Mouse (Mus musculus) testis, adult 2 months (tissue): ENCODE measurements around the gene Hoxa13. TPM values are rescaled to one million over a fixed set of nuclear protein-coding genes. Genes with fewer than 3 reads are reported as not detected.
A peak's percentile ranks its signal among the peaks of the same experiment; 100 is the strongest.

Source experiments
- H3K27ac ChIP-seq: fragments of 200-500 bp; 2 replicates; pipeline ENCODE4 v1.5.1; 2012; ENCODE audit warnings: low read depth, low read length; ENCODE audit not compliant: control insufficient read depth, insufficient read depth
- H3K27me3 ChIP-seq: fragments of 200-500 bp; 2 replicates; pipeline ENCODE4 v1.6.1; 2012; ENCODE audit warnings: mild to moderate bottlenecking, low read length, moderate library complexity; ENCODE audit not compliant: control insufficient read depth, insufficient read depth
- H3K36me3 ChIP-seq: fragments of 200-500 bp; 2 replicates; pipeline ENCODE4 v1.6.1; 2012; ENCODE audit warnings: mild to moderate bottlenecking, low read length; ENCODE audit not compliant: control insufficient read depth, insufficient read depth
- H3K4me1 ChIP-seq: fragments of 200-500 bp; 2 replicates; pipeline ENCODE4 v1.6.1; 2012; ENCODE audit warnings: low read length; ENCODE audit not compliant: control insufficient read depth, insufficient read depth
- H3K4me3 ChIP-seq: fragments of 200-500 bp; 2 replicates; pipeline ENCODE4 v1.5.1; 2012; ENCODE audit warnings: low read depth, mild to moderate bottlenecking, low read length, moderate library complexity, mixed read lengths; ENCODE audit not compliant: control insufficient read depth
- CTCF ChIP-seq: fragments of 200-500 bp; IDR thresholded peaks from 2 replicates; pipeline ENCODE4 v1.5.1; 2012; ENCODE audit warnings: low read depth, mild to moderate bottlenecking, inconsistent platforms, low read length, moderate library complexity; ENCODE audit not compliant: control insufficient read depth, insufficient read depth, insufficient replicate concordance
- POLR2A ChIP-seq: fragments of 200-500 bp; IDR thresholded peaks from 2 replicates; pipeline ENCODE4 v1.6.1; 2012; ENCODE audit warnings: low read depth, mild to moderate bottlenecking, inconsistent platforms, low read length, moderate library complexity; ENCODE audit not compliant: control insufficient read depth
- polyA plus RNA-seq: library from polyadenylated mRNA; depleted of rRNA; stranded (reverse); fragments of >200 nt; gene quantifications from 2 replicates; pipeline ENCODE4 v1.2.3, GENCODE M21; 2012

Hoxa13 gene
- polyA plus RNA-seq, 1 experiment = not detected

DNA sequence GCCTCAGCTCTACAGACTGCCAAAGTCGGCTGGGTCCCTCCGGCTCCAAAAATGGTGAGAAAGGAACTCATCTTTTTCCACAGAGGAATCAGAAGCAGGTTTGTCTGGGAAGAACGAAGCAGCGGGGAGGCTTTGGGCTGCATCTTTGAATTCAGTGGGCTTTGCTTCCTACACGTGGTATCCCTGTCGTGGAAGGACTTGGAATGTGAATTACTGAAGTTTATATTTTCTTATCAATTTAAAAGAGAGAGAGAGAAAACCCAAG lies 2.6 kb upstream of the Hoxa13 start:
- no peak for TF ChIP-seq CTCF
- H3K36me3 ChIP-seq = no peaks in the 10 kb centered on the region
- H3K4me3 ChIP-seq = no peak overlapping the region

DNA sequence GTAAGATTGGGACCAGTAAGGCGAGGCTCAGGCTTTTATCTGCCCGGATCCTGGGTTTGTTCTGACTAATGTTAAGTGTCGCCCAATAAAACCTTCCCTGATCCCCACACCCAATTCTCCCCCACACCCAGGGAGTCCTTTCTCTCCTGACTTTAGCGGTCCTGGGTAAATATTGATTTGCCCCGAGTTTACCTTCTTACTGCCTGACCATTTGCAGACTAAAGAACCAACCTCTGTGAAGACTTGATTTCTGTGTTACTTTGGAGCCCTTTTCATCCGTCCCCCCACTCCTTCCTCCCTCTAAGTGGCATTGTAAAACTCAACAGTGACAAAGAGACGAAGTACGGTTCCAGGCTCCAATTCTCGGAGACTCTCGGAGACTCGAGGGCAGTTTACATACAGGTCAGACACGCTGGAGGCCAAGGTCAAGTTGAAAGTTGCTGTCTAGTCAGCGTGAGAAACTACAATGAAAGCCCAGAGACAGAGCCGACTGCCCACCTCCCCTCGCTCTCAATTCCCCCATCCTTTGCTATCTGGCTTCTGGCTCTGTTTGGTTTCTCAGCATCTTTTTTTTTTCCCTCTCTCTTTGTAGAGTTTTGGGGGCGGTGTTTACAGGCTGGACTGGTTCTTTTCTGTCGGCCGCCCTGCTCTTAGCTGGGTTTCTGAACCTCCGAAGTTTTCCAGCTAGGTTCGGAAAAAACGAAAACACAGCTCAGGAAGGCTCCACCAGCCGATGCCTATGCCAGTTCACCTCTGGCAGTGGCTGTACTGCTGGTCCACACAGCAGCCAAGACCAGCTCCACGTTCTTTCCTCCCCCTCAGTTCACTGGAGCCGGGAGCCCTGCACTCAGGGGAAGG lies 2.0 kb upstream of the Hoxa13 start:
- Histone ChIP-seq H3K36me3 (no peaks in the 10 kb centered on the region), H3K4me3 (no peak overlapping the region), H3K4me1 (peaks cover 10% of the 10 kb centered on the region), H3K27me3 (peaks cover 19% of the 10 kb centered on the region), H3K27ac (no peak overlapping the region)
- no peak for TF ChIP-seq CTCF
- no peak for TF ChIP-seq POLR2A

More for the DNA sequence above, 2.6 kb upstream of the Hoxa13 start:
- no peak overlapping the region for H3K27ac ChIP-seq
- peaks cover 19% of the 10 kb centered on the region for H3K27me3 ChIP-seq
- peaks cover 10% of the 10 kb centered on the region for H3K4me1 ChIP-seq

DNA sequence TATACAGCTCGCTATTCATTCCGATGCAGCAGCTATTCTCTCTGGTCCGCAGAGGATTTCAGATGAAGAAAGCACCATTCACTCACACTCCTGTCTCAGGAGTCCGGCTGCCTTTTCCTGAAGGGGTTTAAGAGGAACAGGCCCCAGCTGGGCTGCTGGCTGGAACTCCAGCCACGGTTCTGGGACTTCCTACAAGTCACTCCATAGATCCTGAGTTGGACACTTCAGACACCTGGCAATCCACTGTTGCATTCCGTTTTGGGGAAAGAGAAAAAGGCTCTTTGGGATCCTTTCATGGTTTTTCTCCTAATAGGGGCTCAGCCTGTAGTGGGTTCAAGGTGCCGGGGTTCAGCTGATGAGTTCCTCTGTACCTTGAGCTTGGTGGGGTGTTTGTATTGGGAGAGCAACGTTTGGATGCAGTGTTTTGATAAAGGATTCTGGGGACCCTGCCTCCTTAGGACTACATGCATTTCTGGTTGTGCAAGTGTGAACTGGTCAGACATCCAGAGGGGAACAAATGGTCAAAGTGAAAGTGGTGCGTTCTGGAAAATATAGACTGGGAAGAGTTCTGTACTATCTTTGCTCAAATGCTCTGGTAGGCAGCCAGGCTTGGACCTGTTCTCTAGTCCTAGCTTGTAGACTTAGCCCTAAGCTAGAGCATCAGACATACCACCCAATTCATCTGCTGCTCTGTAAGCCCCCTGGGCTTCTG lies 1.2 kb upstream of the Hoxa13 start:
- Histone ChIP-seq H3K27me3 (peaks cover 19% of the 10 kb centered on the region), H3K36me3 (no peaks in the 10 kb centered on the region), H3K27ac (no peak overlapping the region), H3K4me1 (peaks cover 10% of the 10 kb centered on the region), H3K4me3 (no peak overlapping the region)
- TF ChIP-seq POLR2A (no peak), CTCF (no peak)

DNA sequence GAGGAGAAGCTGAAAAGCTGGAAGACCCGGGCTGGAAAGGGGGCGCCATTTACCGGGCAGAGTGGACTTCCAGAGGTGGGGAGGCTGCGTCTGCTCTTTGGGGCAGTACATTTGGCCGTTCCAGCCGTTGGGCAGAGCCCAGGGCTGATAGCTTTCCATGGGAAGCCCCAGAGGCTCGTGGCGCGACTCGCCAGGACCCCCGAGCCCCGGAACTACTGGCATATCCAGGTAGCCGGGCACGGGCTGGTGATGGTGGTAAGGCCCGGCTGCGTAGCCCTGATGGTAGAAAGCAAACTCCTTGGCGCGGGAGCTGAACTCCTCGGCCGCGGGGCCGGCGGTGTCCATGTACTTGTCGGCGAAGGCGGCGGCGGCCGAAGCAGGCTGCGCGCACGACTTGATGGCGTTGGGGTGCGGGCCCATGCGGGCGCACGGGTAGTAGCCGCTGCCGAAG lies 844 bp downstream of the Hoxa13 start:
- Histone ChIP-seq H3K4me3 (peak overlapping the region; percentile 39), H3K4me1 (peaks cover 8% of the 10 kb centered on the region), H3K36me3 (no peaks in the 10 kb centered on the region), H3K27me3 (peaks cover 12% of the 10 kb centered on the region), H3K27ac (no peak overlapping the region)
- TF ChIP-seq CTCF = no peak
- TF ChIP-seq POLR2A = no peak

DNA sequence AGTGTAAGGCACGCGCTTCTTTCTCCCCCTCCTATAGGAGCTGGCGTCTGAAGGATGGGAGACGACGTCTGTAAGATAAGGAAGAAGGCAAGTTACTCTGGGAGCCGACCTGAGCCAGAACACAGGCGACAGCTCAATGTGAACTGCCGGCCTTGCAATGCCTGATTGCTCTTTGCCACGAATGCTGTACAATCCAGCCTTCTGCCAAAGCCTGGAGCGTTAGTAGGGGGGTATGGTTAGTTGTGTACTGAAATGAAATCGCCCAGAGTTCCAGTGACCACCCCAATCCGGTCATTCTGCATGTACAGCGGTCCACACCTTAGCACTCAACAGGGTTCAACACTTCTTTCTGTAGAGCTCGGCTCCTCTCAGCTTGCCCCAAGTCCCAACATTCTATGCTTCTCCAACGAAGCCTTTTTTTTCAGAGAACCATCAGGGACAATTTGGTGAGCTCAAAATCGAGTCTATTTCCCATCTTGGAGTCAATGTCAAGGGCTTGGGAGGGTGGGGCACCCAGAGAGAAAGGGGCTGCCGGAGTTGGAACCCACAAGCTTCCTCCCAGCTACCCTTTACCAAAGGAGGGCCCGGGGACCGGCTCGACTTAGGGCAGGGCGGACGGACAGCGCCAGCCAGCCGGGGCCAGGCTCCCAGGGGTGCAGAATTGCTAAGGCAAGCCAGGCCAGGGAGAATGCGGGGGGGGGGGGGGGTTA lies 1.4 kb downstream of the Hoxa13 start:
- H3K27ac ChIP-seq = no peak overlapping the region
- no peaks in the 10 kb centered on the region for H3K36me3 ChIP-seq
- H3K4me3 ChIP-seq = no peak overlapping the region
- TF ChIP-seq CTCF = no peak
- TF ChIP-seq POLR2A = no peak
- peaks cover 12% of the 10 kb centered on the region for H3K27me3 ChIP-seq
- H3K4me1 ChIP-seq = peaks cover 8% of the 10 kb centered on the region

DNA sequence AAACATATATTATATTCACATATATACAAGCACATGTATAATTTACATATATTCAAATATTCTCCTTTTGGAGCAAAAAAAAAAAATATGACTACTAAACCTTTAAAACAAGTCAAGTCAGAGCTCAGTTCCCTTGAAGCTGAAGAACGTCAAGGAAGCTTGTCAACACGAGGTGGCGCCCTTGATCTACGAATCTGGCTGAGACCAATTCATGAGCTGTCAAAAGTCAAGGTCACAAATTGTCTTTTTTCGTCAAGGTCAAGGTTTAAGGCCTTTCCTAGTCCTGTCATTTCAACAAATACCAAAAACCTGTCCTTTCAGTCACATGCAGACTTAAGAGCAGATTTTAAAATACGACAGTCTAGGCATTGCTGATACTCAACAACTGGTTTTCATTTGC lies 3.7 kb downstream of the Hoxa13 start:
- no peaks in the 10 kb centered on the region for H3K36me3 ChIP-seq
- no peak overlapping the region for H3K4me3 ChIP-seq
- peaks cover 18% of the 10 kb centered on the region for H3K4me1 ChIP-seq
- TF ChIP-seq POLR2A = no peak
- TF ChIP-seq CTCF = peak; percentile 18; the same call in 1 of the 2 replicates
- H3K27me3 ChIP-seq = peaks cover 14% of the 10 kb centered on the region
- no peak overlapping the region for H3K27ac ChIP-seq
